Mouse (Mus musculus): ENCODE measurements at regions not wholly inside any gene's neighbourhood (a gene's known extent, or its start where the extent isn't known, plus 50 kb on each side); places are given as distances from the start of the nearest gene placed in this dataset.

DNA sequence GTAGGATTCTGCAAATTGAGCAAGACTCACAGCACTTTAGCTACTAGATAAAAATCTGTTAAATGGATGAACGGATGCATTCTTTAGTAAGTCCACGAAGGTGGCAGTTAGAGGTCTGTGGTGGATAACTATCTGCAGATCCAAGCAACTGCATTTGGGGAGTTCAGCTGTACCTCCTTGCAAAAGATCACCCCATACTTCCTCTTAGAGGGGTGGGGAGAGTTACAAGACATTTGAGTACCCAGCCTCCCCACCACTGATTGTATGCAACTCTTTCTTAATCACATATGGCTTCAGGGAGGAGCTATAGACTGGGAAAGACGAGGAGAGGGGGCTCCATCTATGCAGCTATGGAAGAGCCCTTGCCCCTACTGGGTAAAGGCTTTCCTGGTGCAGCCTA is 144.1 kb downstream of the Postn start:
- H3K27ac ChIP-seq: no peak overlapping the region
- no peaks in the 10 kb centered on the region for H3K4me1 ChIP-seq
- H3K9ac ChIP-seq: no peak overlapping the region
- no peak for ATAC-seq (ENCODE audit: insufficient read depth, low FRiP score, low read depth)
- H3K4me3 ChIP-seq (replicated peaks): no peak overlapping the region
- H3K27me3 ChIP-seq (replicated peaks): no peaks in the 10 kb centered on the region
- no peaks in the 10 kb centered on the region for H3K9me3 ChIP-seq
- H3K4me2 ChIP-seq: no peak overlapping the region
- WGBS: 72% methylated on average over 3 of the region's 3 CpGs
- H3K36me3 ChIP-seq: no peaks in the 10 kb centered on the region

DNA sequence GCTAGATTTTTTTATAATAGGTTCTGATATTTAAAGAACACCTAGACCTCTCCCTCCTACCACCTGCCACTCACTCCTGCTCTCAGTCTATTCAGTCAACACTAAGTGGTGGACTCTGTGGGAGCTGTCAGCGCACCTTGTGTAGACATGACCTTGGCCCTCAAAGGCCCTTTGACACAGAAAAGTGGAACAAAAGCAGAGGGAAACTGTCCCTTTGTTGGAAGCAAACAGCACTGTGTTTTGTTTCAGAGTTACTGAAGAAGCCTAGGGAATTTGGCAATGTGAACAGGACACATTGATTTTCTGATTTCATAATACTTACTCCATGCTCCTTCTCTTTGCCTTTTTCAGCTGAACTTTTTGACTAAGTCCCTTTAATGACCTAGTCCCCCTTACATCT is 146.7 kb downstream of the Postn start:
- Histone ChIP-seq H3K27me3 (replicated peaks) (no peaks in the 10 kb centered on the region), H3K27ac (no peak overlapping the region), H3K9ac (no peak overlapping the region), H3K4me2 (no peak overlapping the region), H3K9me3 (no peaks in the 10 kb centered on the region), H3K36me3 (no peaks in the 10 kb centered on the region), H3K4me3 (replicated peaks) (no peak overlapping the region), H3K4me1 (no peaks in the 10 kb centered on the region)
- no peak for ATAC-seq (ENCODE audit: insufficient read depth, low FRiP score, low read depth)
- 76% methylated on average over 1 of the region's 1 CpGs for WGBS

DNA sequence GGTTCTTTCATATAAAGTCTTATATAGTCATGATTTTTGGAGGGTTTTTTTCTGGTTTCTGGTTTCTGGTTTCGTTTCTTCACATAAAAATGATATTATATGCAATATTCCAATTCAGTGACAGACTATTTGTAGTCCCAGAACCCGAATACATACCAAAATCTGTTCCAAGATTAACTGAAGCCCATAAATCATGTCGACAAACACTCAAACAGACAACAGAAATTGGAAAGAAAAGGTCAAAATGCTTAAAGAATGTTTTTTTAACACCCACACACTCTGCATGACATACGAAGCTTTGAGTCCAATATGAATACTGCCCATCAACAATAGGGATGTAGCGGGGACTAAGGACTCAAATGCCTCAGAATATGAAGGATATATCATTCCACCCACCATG is 148.0 kb downstream of the Postn start:
- 65% methylated on average over 5 of the region's 5 CpGs for WGBS
- no peaks in the 10 kb centered on the region for H3K27me3 ChIP-seq (replicated peaks)

DNA sequence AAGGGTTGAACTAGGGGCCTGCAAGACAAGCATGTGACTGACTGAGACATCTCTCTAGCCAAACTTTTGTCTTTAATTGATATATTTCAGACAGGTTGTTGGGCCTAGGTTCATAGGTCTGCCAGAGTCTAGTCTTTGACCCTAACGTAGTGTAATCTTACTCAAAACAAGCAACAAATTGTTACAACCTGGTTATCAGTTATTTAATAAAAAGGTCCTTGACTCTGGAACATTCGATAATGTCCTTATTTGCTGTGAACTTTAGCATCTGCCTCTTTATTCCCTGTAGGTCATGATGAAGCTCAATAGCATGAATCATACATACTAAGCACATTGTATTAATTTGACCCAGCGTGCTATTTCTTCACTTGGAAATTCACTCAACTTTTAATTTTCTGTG is 156.3 kb downstream of the Postn start:
- Histone ChIP-seq H3K9me3 (no peaks in the 10 kb centered on the region), H3K4me1 (no peaks in the 10 kb centered on the region), H3K36me3 (no peaks in the 10 kb centered on the region), H3K4me3 (replicated peaks) (no peak overlapping the region), H3K27ac (no peak overlapping the region), H3K4me2 (no peak overlapping the region), H3K27me3 (replicated peaks) (no peaks in the 10 kb centered on the region), H3K9ac (no peak overlapping the region)
- WGBS: 88% methylated on average over 3 of the region's 3 CpGs
- no peak for ATAC-seq (ENCODE audit: insufficient read depth, low FRiP score, low read depth)

More for the DNA sequence above, 148.0 kb downstream of the Postn start:
- no peak overlapping the region for H3K4me2 ChIP-seq
- no peaks in the 10 kb centered on the region for H3K9me3 ChIP-seq
- H3K36me3 ChIP-seq: no peaks in the 10 kb centered on the region
- H3K9ac ChIP-seq: no peak overlapping the region
- no peak for ATAC-seq (ENCODE audit: insufficient read depth, low FRiP score, low read depth)
- no peaks in the 10 kb centered on the region for H3K4me1 ChIP-seq
- no peak overlapping the region for H3K27ac ChIP-seq
- H3K4me3 ChIP-seq (replicated peaks): no peak overlapping the region

DNA sequence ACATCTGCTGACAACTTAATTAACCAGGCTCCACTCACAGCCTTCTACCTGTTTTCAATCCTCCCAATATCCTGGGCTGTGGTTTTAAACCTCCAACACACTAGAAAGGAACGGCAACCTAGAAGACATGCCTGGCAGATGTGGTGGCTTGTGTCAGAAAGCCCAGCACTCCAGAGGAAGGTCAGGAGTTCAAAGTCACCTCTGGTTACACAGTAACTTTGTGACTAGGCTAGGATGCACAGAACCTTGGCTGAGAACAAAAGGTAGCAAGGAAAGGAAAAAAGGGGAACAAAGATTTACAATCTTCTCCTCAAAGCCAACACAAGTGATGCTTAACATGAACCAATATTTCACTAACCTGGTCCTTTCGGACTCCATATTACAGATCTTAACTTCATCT is 161.8 kb downstream of the Postn start:
- no peak for ATAC-seq (ENCODE audit: insufficient read depth, low FRiP score, low read depth)
- WGBS: 84% methylated on average over 2 of the region's 2 CpGs
- H3K4me2 ChIP-seq: no peak overlapping the region

DNA sequence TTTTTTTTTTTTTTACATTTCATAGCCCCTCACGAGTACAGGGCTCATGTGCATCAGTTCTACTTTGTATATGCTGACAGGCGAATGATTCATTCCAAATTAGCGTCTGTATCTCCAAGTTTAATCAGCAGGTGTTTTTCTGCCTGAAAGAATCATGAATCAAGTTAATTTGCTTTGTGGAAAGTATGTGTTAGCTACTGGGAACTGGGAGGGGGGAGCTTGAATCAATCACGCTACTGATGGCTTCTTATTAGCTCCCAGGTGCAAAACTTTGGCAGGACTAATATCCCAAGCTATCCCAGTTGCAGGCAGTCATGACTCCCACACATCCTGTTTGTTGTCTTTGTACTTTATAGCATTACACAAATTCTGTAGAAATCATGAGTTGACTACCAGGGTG is 165.7 kb downstream of the Postn start:
- 53% methylated on average over 4 of the region's 4 CpGs for WGBS
- no peak overlapping the region for H3K27ac ChIP-seq
- no peak overlapping the region for H3K4me2 ChIP-seq
- no peak overlapping the region for H3K4me3 ChIP-seq (replicated peaks)
- H3K4me1 ChIP-seq: no peaks in the 10 kb centered on the region
- H3K36me3 ChIP-seq: no peaks in the 10 kb centered on the region
- no peaks in the 10 kb centered on the region for H3K9me3 ChIP-seq
- H3K27me3 ChIP-seq (replicated peaks): no peaks in the 10 kb centered on the region
- no peak for ATAC-seq (ENCODE audit: insufficient read depth, low FRiP score, low read depth)
- no peak overlapping the region for H3K9ac ChIP-seq

More for the DNA sequence above, 161.8 kb downstream of the Postn start:
- H3K4me1 ChIP-seq: no peaks in the 10 kb centered on the region
- H3K4me3 ChIP-seq (replicated peaks): no peak overlapping the region
- no peaks in the 10 kb centered on the region for H3K36me3 ChIP-seq
- no peaks in the 10 kb centered on the region for H3K9me3 ChIP-seq
- H3K9ac ChIP-seq: no peak overlapping the region
- no peaks in the 10 kb centered on the region for H3K27me3 ChIP-seq (replicated peaks)
- H3K27ac ChIP-seq: no peak overlapping the region

DNA sequence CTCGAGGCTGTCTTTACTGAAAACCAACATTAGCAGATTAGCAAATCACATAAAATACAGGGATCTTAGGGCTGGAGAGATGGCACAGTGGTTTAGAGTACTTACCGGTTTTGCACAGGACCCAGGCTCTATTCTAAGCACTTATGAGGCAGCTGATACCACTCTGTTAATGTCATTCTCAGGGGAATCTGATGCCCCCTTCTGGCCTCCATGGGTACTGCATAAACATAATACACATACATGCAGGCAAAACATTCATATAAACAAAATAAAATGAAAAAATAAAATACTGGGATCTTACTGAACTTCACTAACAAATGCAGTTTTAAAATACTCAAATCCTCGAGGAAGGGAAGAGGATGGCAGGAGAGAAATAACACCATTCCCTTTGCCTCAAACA is 164.3 kb upstream of the Supt20 start:
- H3K9ac ChIP-seq: no peak overlapping the region
- H3K36me3 ChIP-seq: no peaks in the 10 kb centered on the region
- no peaks in the 10 kb centered on the region for H3K4me1 ChIP-seq
- WGBS: 73% methylated on average over 3 of the region's 3 CpGs
- no peak overlapping the region for H3K4me2 ChIP-seq
- ATAC-seq (ENCODE audit: insufficient read depth, low FRiP score, low read depth): no peak
- H3K4me3 ChIP-seq (replicated peaks): no peak overlapping the region
- H3K27ac ChIP-seq: no peak overlapping the region
- H3K9me3 ChIP-seq: no peaks in the 10 kb centered on the region
- H3K27me3 ChIP-seq (replicated peaks): no peaks in the 10 kb centered on the region

DNA sequence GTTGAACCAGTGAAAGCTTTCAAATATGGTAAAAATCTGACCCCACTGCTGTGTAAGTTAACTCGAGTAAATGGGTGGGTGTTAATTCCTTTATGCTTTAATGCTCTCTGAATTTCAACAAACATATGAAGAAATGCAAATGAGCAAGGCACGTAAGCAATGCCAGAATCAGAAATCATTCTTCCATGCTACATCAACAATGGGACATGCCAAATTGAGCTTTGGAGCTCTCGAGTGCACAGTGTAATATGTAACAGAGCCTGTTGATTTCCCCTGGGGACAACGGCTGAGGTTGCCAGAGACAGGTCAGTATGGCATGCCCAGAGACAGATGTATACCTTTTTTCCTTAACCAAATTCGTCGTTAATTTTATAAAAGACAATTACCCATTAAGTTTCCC is 162.4 kb upstream of the Supt20 start:
- ATAC-seq (ENCODE audit: insufficient read depth, low FRiP score, low read depth): no peak
- Histone ChIP-seq H3K4me3 (replicated peaks) (no peak overlapping the region), H3K4me1 (no peaks in the 10 kb centered on the region), H3K27me3 (replicated peaks) (no peaks in the 10 kb centered on the region), H3K9me3 (no peaks in the 10 kb centered on the region), H3K9ac (no peak overlapping the region), H3K27ac (no peak overlapping the region), H3K4me2 (no peak overlapping the region), H3K36me3 (no peaks in the 10 kb centered on the region)
- WGBS: 76% methylated on average over 6 of the region's 6 CpGs

DNA sequence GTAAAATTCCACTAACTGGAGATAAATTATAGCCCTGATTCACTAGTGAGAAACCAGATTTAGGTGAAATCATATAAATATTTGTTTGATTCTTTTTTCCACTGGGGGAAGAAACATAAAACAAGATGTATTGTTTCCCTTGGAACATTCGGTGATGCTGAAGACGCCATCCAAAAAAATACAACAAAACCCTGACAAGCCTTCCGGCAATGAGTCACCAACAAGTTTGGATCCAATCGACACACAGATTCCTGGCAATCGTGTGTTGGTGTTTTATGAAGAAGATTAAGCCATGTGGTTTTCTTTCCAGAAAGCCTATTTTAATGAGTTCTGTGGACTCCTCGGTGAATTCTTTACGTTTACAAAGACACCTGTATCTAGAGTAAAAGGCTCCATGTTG is 157.2 kb upstream of the Supt20 start:
- no peak for ATAC-seq (ENCODE audit: insufficient read depth, low FRiP score, low read depth)
- H3K4me2 ChIP-seq: no peak overlapping the region
- H3K9me3 ChIP-seq: no peaks in the 10 kb centered on the region
- H3K4me1 ChIP-seq: no peaks in the 10 kb centered on the region
- H3K9ac ChIP-seq: no peak overlapping the region
- H3K27me3 ChIP-seq (replicated peaks): no peaks in the 10 kb centered on the region
- H3K36me3 ChIP-seq: no peaks in the 10 kb centered on the region
- H3K27ac ChIP-seq: no peak overlapping the region
- H3K4me3 ChIP-seq (replicated peaks): no peak overlapping the region
- WGBS: 75% methylated on average over 7 of the region's 7 CpGs

DNA sequence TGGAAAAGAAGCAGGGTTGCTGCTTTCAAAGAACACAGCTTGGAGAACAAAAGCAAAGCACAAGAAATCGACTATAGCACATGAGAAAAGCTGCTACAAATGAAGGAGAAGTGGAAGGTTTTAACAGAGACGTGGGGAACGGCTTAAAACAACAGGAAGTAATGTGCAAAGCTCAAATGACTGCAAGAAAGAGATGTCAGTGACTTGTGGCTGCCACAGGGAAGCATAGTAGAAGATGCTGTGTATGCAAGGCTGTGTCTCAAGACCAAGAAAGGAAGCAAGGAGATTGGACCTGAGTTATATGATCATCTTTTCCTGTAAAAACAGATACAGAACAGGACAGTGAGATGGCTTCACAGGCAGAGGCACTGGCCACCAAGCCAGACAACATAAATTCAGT is 154.6 kb upstream of the Supt20 start:
- no peak for ATAC-seq (ENCODE audit: insufficient read depth, low FRiP score, low read depth)
- Histone ChIP-seq H3K36me3 (no peaks in the 10 kb centered on the region), H3K9ac (no peak overlapping the region), H3K4me3 (replicated peaks) (no peak overlapping the region), H3K27ac (no peak overlapping the region), H3K4me1 (no peaks in the 10 kb centered on the region), H3K4me2 (no peak overlapping the region), H3K27me3 (replicated peaks) (no peaks in the 10 kb centered on the region), H3K9me3 (no peaks in the 10 kb centered on the region)
- 45% methylated on average over 3 of the region's 3 CpGs for WGBS

DNA sequence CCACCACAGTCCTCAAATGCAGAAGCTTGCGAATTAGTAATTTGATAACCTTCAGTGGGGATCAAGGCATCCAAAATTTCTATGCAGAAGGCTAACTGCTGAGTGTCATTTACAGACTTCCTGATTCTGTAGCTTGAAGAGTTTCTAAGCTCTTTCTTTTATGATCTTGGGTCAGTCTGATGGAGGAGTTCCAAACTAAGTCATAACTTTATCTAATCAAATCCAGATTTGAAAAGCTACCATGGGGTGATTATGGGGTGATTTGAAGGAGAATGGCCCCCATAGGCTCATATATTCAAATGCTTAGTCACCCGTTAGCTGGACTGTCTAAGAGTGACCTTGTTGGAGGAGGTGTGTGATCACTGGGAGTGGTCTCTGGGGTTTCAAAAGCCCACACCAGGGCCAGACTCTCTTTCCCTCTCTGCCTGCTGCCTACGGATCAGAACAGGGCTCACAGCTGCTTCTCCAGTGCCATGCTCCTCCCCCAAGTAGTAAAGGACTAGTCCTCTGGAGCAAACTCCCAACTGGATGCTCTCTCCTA is 152.0 kb upstream of the Supt20 start:
- H3K27ac ChIP-seq: no peak overlapping the region
- H3K9me3 ChIP-seq: no peaks in the 10 kb centered on the region
- H3K27me3 ChIP-seq (replicated peaks): no peaks in the 10 kb centered on the region
- no peak overlapping the region for H3K9ac ChIP-seq
- no peak for ATAC-seq (ENCODE audit: insufficient read depth, low FRiP score, low read depth)
- H3K36me3 ChIP-seq: no peaks in the 10 kb centered on the region
- H3K4me2 ChIP-seq: no peak overlapping the region
- 66% methylated on average over 3 of the region's 3 CpGs for WGBS
- H3K4me3 ChIP-seq (replicated peaks): no peak overlapping the region
- H3K4me1 ChIP-seq: no peaks in the 10 kb centered on the region

DNA sequence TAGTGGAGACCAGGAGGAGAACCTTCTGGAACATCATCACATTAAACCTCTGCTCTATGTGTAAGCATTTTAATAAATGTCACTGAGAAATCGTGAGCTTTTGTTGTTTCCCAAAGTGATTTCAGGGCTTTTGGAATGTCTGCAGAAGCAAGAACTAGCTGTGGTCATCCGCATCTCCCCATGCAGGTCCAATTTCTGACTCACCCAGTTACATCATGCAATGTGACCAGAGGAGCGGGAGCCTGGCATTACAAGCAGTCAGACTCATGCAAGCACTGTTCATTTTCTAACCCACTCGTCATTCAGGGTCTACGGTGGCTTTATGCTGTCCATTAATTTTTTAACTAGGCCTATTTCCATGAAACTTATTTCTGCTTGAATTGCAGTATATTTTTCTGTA is 151.2 kb upstream of the Supt20 start:
- no peak for ATAC-seq (ENCODE audit: insufficient read depth, low FRiP score, low read depth)
- Histone ChIP-seq H3K36me3 (no peaks in the 10 kb centered on the region), H3K9ac (no peak overlapping the region), H3K27ac (no peak overlapping the region), H3K27me3 (replicated peaks) (no peaks in the 10 kb centered on the region), H3K4me2 (no peak overlapping the region), H3K4me1 (no peaks in the 10 kb centered on the region), H3K9me3 (no peaks in the 10 kb centered on the region), H3K4me3 (replicated peaks) (no peak overlapping the region)
- 81% methylated on average over 5 of the region's 5 CpGs for WGBS

DNA sequence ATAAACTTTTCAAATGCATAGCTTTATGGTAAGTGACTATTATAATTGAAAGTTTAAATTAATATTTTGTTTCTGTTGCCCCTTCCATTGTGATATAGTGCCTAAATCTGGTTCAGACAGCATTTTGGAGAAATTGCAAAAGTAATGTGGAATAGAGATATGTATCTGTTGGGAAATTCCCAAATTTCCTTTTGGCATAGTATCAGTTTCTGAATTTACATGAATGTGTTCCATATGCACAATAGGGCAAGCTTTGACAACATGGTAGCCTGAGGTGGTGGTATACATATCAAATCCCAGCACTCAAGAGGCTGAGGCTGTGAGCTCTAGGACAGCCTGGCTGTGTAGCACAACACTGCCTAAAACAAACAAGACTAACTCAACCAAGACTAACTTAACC is 147.2 kb upstream of the Supt20 start:
- Histone ChIP-seq H3K4me2 (no peak overlapping the region), H3K9me3 (no peaks in the 10 kb centered on the region), H3K4me1 (no peaks in the 10 kb centered on the region), H3K27ac (no peak overlapping the region), H3K9ac (no peak overlapping the region), H3K4me3 (replicated peaks) (no peak overlapping the region), H3K27me3 (replicated peaks) (no peaks in the 10 kb centered on the region), H3K36me3 (no peaks in the 10 kb centered on the region)
- ATAC-seq (ENCODE audit: insufficient read depth, low FRiP score, low read depth): no peak
